Mouse (Mus musculus): ENCODE measurements around the gene Ly6g5c.

GRCm38 (mm10) chr17:35077786-35078233 is 30.3 kb upstream of the Ly6g5c start, which contains the start of gene Ly6g6d:
- TF ChIP-seq MAX (IDR thresholded peaks at IDR 0.05; ENCODE audit: low read depth): no peak
- no peak for TF ChIP-seq USF1 (IDR thresholded peaks at IDR 0.05; ENCODE audit: low read depth)

Data from myocyte (in vitro differentiated cells).